Mouse (Mus musculus) lung, embryonic 14.5 days (tissue): ENCODE results near the gene Ptpn21. TPM values are rescaled to one million over a fixed set of nuclear protein-coding genes. Genes with fewer than 3 reads are reported as not detected.

Experiments
- ATAC-seq: fragments of 200-750 bp; cut with Nextera tagmentation; 2 replicates; pipeline ENCODE4 v1.8.0; 2017; ENCODE audit warnings: mild to moderate bottlenecking, moderate TSS enrichment, moderate library complexity; ENCODE audit not compliant: insufficient read depth
- DNase-seq: peaks from one replicate; pipeline ENCODE4 v3.0.0-alpha.2; 2015
- H3K27ac ChIP-seq: fragments of 300-500 bp; sonication (generic); 2 replicates; pipeline ENCODE4 v1.5.1; 2014; ENCODE audit warnings: low read depth, mild to moderate bottlenecking, moderate library complexity
- H3K27me3 ChIP-seq: fragments of 300-500 bp; sonication (generic); 2 replicates; pipeline ENCODE4 v1.6.1; 2014; ENCODE audit warnings: low read length, control low read depth; ENCODE audit not compliant: insufficient read depth
- H3K36me3 ChIP-seq: fragments of 300-500 bp; sonication (generic); 2 replicates; pipeline ENCODE4 v1.6.1; 2014; ENCODE audit warnings: control low read depth; ENCODE audit not compliant: insufficient read depth
- H3K4me1 ChIP-seq: fragments of 300-500 bp; sonication (generic); 2 replicates; pipeline ENCODE4 v1.6.1; 2014; ENCODE audit warnings: antibody characterized with exemption, control low read depth; ENCODE audit not compliant: insufficient read depth
- H3K4me2 ChIP-seq: fragments of 300-500 bp; sonication (generic); 2 replicates; pipeline ENCODE4 v1.6.1; 2014; ENCODE audit warnings: mild to moderate bottlenecking
- H3K4me3 ChIP-seq: fragments of 300-500 bp; sonication (generic); 2 replicates; pipeline ENCODE4 v1.5.1; 2014; ENCODE audit warnings: low read depth, low read length
- H3K9ac ChIP-seq: fragments of 300-500 bp; sonication (generic); 2 replicates; pipeline ENCODE4 v1.6.1; 2014
- H3K9me3 ChIP-seq: fragments of 300-500 bp; sonication (generic); 2 replicates; pipeline ENCODE4 v1.6.1; 2016; ENCODE audit warnings: low read depth, low read length, control low read depth
- CTCF ChIP-seq: IDR thresholded peaks from 2 replicates; pipeline ENCODE4 v1.5.1; 2016; ENCODE audit warnings: antibody characterized with exemption, low read depth
- WGBS: fragments of 180-500 bp; shearing (Covaris S2); extraction: QIAGEN DNeasy Blood & Tissue Kit; methylation state at CpG from one replicate; pipeline ENCODE4 v1.1.7; 2014; 5-methylcytosine and 5-hydroxymethylcytosine counted together
- polyA plus RNA-seq: library from polyadenylated mRNA; unstranded; fragments of >200 nt; fragmentation: Nextera tagmentation; extraction: Ambion mirVana; gene quantifications from 2 replicates; pipeline ENCODE4 v1.2.1, GENCODE M21; 2014

Gene Ptpn21
- polyA plus RNA-seq, 1 experiment from 2014 or later: 13.4 TPM

DNA sequence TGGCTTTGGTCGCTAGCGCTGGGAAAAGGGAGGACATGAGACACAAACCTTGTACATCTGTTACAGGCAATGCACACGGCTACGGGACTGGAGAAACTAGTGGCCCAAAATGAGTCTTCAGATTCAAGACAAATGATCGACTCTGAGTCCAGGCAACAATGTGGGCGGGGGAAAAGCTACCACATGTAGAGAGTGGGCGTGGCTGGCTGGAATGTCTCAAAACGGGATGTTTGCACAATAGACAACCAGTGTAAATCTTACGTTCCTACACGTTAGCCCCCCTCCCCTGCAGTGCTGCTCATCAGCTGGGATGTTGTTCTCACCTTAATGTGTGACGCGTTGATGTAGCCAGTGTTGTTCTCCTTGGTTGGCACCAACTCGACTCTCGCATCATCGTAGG is 55.0 kb downstream of the Ptpn21 start:
- H3K4me1 ChIP-seq: no peaks in the 10 kb centered on the region
- H3K27ac ChIP-seq: no peak overlapping the region
- DNase-seq (no peak), ATAC-seq (no peak)
- no peak overlapping the region for H3K9ac ChIP-seq
- H3K9me3 ChIP-seq: no peaks in the 10 kb centered on the region
- H3K36me3 ChIP-seq: peaks cover 55% of the 10 kb centered on the region
- H3K27me3 ChIP-seq: no peaks in the 10 kb centered on the region
- H3K4me3 ChIP-seq: no peak overlapping the region
- WGBS: 79% methylated on average over 15 of the region's 15 CpGs
- H3K4me2 ChIP-seq: no peak overlapping the region
- TF ChIP-seq CTCF: no peak

DNA sequence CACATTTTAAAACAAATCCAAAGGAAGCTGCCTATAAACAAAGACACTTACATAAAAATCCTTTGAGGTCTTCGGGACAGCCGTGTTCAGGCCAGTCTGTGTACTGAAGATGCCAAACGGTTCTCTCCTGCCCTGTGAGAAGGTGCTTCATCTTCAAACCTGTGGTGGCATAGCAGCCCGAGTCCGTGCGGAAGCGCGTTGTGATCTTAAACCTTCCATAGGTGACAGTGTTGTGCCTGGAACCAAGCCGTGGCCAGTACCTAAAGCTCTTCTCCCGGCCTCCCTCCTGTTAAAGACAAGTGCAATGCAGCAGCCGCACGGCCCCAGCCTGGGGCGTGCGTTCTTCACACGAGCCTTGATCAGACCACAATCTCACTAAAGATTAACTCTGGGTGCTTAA is 57.3 kb downstream of the Ptpn21 start:
- no peak overlapping the region for H3K4me3 ChIP-seq
- no peak overlapping the region for H3K4me2 ChIP-seq
- H3K9ac ChIP-seq: no peak overlapping the region
- H3K27ac ChIP-seq: no peak overlapping the region
- no peaks in the 10 kb centered on the region for H3K27me3 ChIP-seq
- ATAC-seq (no peak), DNase-seq (no peak)
- no peak for TF ChIP-seq CTCF
- no peaks in the 10 kb centered on the region for H3K4me1 ChIP-seq
- peaks cover 52% of the 10 kb centered on the region for H3K36me3 ChIP-seq
- 82% methylated on average over 15 of the region's 15 CpGs for WGBS
- no peaks in the 10 kb centered on the region for H3K9me3 ChIP-seq

DNA sequence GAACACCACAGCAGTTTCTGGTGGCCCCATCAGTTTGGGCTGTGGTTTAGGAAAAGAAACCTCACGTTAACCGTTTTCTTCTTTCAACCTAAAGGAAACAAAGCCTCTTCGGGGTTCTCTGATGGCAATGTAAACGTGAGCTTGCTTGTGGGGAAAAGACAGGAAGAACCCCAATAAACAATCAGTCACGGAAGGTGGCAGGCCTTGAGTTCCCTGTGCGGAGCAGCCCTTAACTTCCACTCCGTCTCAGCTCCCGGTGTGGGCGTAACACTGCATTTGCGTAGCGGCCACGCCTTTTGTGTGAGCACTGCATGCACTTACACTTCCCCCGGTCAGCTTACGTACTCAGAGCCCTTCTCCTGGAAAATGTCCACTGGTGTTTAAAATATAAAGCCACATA is 59.9 kb downstream of the Ptpn21 start:
- Histone ChIP-seq H3K4me3 (no peak overlapping the region), H3K9me3 (no peaks in the 10 kb centered on the region), H3K27ac (no peak overlapping the region), H3K4me2 (no peak overlapping the region), H3K4me1 (no peaks in the 10 kb centered on the region), H3K27me3 (no peaks in the 10 kb centered on the region), H3K36me3 (peaks cover 50% of the 10 kb centered on the region), H3K9ac (no peak overlapping the region)
- TF ChIP-seq CTCF: no peak
- peak; percentile 17 for DNase-seq
- ATAC-seq: no peak
- WGBS: 50% methylated on average over 14 of the region's 14 CpGs

DNA sequence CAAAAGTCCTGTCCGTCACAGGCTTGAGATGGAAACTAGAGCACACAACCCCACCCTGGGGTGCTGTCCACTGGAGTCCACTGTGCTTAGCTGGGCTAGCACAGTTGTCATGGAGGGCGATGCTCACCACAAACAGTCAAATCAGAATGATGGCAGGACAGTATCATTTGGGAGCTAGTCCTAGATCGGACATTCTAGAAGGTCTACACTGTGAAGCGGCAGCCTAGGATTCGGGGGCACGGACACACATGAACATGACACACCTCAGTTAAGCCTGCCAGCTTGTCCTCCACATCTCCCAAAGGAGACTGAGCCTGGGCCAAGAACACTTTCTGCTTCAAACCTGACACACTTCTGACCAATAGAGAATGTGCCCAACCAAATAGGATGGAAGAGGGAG is 60.3 kb downstream of the Ptpn21 start:
- ATAC-seq: no peak
- no peaks in the 10 kb centered on the region for H3K4me1 ChIP-seq
- DNase-seq: no peak
- H3K9ac ChIP-seq: no peak overlapping the region
- 90% methylated on average over 6 of the region's 6 CpGs for WGBS
- H3K27me3 ChIP-seq: no peaks in the 10 kb centered on the region
- no peak for TF ChIP-seq CTCF
- H3K4me3 ChIP-seq: no peak overlapping the region
- H3K27ac ChIP-seq: no peak overlapping the region
- H3K36me3 ChIP-seq: peaks cover 45% of the 10 kb centered on the region
- H3K4me2 ChIP-seq: no peak overlapping the region
- H3K9me3 ChIP-seq: no peaks in the 10 kb centered on the region

DNA sequence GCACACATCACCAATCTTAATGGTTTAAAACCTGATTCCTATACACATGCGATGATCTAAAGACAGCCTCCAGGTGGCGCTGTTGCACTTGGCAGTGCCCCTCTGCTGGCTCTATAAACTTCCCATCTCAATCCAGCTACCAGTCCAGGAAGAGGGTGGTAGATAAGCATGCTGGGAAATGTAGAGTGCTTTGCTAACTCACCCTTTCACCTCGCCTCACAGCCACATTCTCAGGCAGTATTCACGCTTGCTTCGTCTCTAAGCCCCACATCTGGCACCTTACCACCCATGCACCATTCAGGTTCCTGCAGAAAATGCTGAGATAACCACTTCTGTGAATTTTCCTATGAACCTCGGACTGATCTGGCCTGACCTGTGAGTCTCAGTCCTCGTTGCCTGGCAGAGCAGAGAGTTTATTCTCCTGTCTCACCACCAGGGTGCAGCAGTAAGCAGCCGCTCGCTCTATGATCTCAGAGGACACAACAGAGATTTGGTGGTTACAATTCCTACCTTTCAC is 62.5 kb downstream of the Ptpn21 start:
- H3K27ac ChIP-seq: 0 out of 2 replicates have a peak overlapping the region, but pooled peaks have one; percentile 18
- TF ChIP-seq CTCF: peak; percentile 78

DNA sequence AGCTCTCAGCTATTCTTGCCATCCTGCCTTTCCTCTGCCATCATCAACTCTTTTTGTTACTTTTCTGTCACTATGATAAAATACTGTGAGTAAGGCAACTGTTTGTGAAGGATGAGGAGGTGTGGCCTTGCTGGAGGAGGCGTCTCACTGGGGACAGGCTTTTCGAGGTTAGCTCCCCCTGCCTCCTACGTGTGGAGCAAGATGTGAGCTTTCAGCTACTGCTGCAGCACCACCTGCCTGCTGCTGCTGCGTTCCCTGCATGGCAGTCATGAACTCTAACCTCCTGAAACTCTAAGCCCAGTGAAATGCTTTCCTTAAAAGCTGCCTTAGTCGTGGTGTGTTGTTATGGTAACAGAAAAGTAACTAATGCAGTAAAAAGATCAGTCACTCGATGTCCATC is 63.3 kb downstream of the Ptpn21 start:
- H3K4me3 ChIP-seq: no peak overlapping the region
- no peak overlapping the region for H3K4me2 ChIP-seq
- no peak for TF ChIP-seq CTCF
- no peak overlapping the region for H3K9ac ChIP-seq
- H3K27ac ChIP-seq: no peak overlapping the region
- ATAC-seq (no peak), DNase-seq (no peak)
- no peaks in the 10 kb centered on the region for H3K4me1 ChIP-seq
- WGBS: 59% methylated on average over 6 of the region's 6 CpGs
- no peaks in the 10 kb centered on the region for H3K27me3 ChIP-seq
- peaks cover 25% of the 10 kb centered on the region for H3K36me3 ChIP-seq
- no peaks in the 10 kb centered on the region for H3K9me3 ChIP-seq

More for the DNA sequence above, 62.5 kb downstream of the Ptpn21 start:
- Histone ChIP-seq H3K4me1 (no peaks in the 10 kb centered on the region), H3K9me3 (no peaks in the 10 kb centered on the region), H3K27me3 (no peaks in the 10 kb centered on the region), H3K36me3 (peaks cover 30% of the 10 kb centered on the region), H3K9ac (no peak overlapping the region), H3K4me3 (peak overlapping the region; percentile 25), H3K4me2 (peak overlapping the region; percentile 59)
- ATAC-seq: peak; percentile 92
- WGBS: 10% methylated on average over 9 of the region's 9 CpGs
- DNase-seq: peak; percentile 89

DNA sequence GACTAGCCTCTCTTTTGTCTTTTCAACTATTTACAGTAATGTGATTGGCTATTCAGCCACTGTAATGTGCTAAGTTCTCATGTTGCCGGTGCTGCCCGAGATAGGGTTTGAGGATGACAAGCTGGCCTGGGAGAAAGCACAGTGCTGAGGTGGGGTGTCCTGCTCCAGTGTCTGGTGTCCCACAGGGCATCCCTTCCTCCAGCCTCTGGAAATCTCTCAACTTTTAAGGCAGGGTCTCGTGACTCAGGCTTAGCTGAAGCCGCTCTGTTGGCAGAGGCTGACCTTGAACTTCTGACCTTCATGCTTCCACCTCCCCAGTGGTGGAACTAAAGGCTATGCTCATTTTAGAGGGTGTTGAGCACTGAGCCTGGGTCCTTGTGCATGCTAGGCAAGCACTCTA is 66.8 kb downstream of the Ptpn21 start:
- Histone ChIP-seq H3K9ac (no peak overlapping the region), H3K4me3 (no peak overlapping the region), H3K4me1 (0 out of 2 replicates have a peak, but pooled peaks cover 4% of the 10 kb centered on the region), H3K27me3 (no peaks in the 10 kb centered on the region), H3K9me3 (no peaks in the 10 kb centered on the region), H3K4me2 (no peak overlapping the region), H3K27ac (no peak overlapping the region), H3K36me3 (0 out of 2 replicates have a peak, but pooled peaks cover 7% of the 10 kb centered on the region)
- WGBS: 78% methylated on average over 4 of the region's 4 CpGs
- TF ChIP-seq CTCF: no peak
- no peak for DNase-seq
- no peak for ATAC-seq
